Mouse (Mus musculus) liver, embryonic 13.5 days (tissue): Measurements from ENCODE around the gene Atp8a2. TPM values are rescaled to one million over a fixed set of nuclear protein-coding genes. Genes with fewer than 3 reads are reported as not detected.
"Not testable (repeated sequence)": the region's sequence is repeated elsewhere in the genome, so short reads cannot be mapped to it uniquely, and the experiment has no call there.

ENCODE experiments used
- ATAC-seq: fragments of 200-750 bp; cut with Nextera tagmentation; 2 replicates; pipeline ENCODE4 v1.8.0; 2017; ENCODE audit warnings: low read depth, mild to moderate bottlenecking, moderate number of reproducible peaks, moderate library complexity
- DNase-seq: peaks from one replicate; pipeline ENCODE4 v3.0.0; 2022
- H3K27ac ChIP-seq: fragments of 300-500 bp; sonication (generic); 2 replicates; pipeline ENCODE4 v1.5.1; 2015; ENCODE audit warnings: moderate library complexity, mild to moderate bottlenecking, inconsistent platforms
- H3K27me3 ChIP-seq: fragments of 300-500 bp; sonication (generic); 2 replicates; pipeline ENCODE4 v1.6.1; 2015; ENCODE audit warnings: mild to moderate bottlenecking, inconsistent platforms
- H3K36me3 ChIP-seq: fragments of 300-500 bp; sonication (generic); 2 replicates; pipeline ENCODE4 v1.6.1; 2015; ENCODE audit warnings: mild to moderate bottlenecking, inconsistent platforms
- H3K4me1 ChIP-seq: fragments of 300-500 bp; sonication (generic); replicated peaks from 2 replicates; pipeline ENCODE4 v1.6.1; 2015; ENCODE audit warnings: inconsistent platforms
- H3K4me2 ChIP-seq: fragments of 300-500 bp; sonication (generic); 2 replicates; pipeline ENCODE4 v1.6.1; 2015; ENCODE audit warnings: inconsistent platforms, mild to moderate bottlenecking, moderate library complexity
- H3K4me3 ChIP-seq: fragments of 300-500 bp; sonication (generic); replicated peaks from 2 replicates; pipeline ENCODE4 v1.5.1; 2015; ENCODE audit warnings: mild to moderate bottlenecking, inconsistent platforms
- H3K9ac ChIP-seq: fragments of 300-500 bp; sonication (generic); 2 replicates; pipeline ENCODE4 v1.6.1; 2015; ENCODE audit warnings: mild to moderate bottlenecking, inconsistent platforms
- H3K9me3 ChIP-seq: fragments of 300-500 bp; sonication (generic); replicated peaks from 2 replicates; pipeline ENCODE4 v1.6.1; 2016; ENCODE audit warnings: inconsistent platforms
- WGBS: fragments of 180-500 bp; shearing (Covaris S2); methylation state at CpG from one replicate; pipeline ENCODE4 v1.1.7; 2015; ENCODE audit not compliant: insufficient replicate concordance; 5-methylcytosine and 5-hydroxymethylcytosine counted together
- polyA plus RNA-seq: library from polyadenylated mRNA; unstranded; fragments of >200 nt; fragmentation: Nextera tagmentation; extraction: Ambion mirVana; gene quantifications from 2 replicates; pipeline ENCODE4 v1.2.1, GENCODE M21; 2015

Gene Atp8a2
- polyA plus RNA-seq, 1 experiment from 2014 or later, result 1.8 TPM

DNA sequence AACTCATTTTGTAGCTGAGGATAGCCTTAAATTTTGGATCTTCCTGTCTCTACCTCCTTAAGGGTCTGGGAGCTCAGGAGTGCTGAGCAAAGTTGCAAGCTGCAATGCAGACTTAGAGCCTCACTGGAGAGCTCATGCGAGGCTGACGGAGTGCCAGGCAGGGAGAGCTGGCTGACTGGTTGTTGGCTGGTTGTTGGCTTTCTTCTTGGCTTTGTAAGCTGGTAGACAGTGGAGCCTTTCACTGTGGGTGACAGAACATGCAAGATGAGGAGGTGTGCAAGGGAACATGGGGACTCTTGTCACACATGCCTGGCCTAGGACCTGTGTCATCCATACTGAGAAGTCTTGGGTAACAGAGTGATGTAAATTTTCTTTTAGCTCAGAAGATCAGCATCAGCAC is 473.8 kb downstream of the Atp8a2 start:
- DNase-seq, result no peak
- Histone ChIP-seq H3K27me3 (no peaks in the 10 kb centered on the region), H3K36me3 (no peaks in the 10 kb centered on the region), H3K4me3 (no peak overlapping the region), H3K9me3 (no peaks in the 10 kb centered on the region), H3K4me2 (no peak overlapping the region), H3K9ac (no peak overlapping the region), H3K27ac (no peak overlapping the region), H3K4me1 (no peaks in the 10 kb centered on the region)
- whole genome bisulfite sequencing, result 67% methylated on average over 2 of the region's 2 CpGs
- no peak for ATAC-seq

DNA sequence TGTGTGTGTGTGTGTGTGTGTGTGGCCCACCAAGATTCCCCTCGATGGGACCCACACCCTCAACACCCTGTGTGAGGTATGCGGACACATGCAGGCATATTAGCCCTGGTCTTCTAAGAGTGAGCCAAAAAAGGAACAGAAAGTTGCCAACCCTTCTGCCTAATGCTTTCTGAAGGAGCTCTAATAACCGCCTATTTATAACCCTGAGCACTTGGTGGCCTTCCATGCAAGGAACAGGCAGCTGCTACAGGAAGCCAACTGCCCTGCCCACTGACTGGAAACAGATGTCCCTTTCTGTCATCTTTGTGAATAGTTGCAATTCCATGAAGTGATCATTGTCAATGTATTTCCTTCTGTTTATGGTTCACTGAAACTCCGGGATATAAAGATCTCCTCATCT is 475.0 kb downstream of the Atp8a2 start:
- ATAC-seq (no peak), DNase-seq (no peak)
- no peak overlapping the region for H3K4me2 ChIP-seq
- WGBS, result 53% methylated on average over 4 of the region's 4 CpGs
- no peaks in the 10 kb centered on the region for H3K27me3 ChIP-seq
- H3K9ac ChIP-seq, result no peak overlapping the region
- H3K27ac ChIP-seq, result no peak overlapping the region
- no peaks in the 10 kb centered on the region for H3K4me1 ChIP-seq
- H3K4me3 ChIP-seq, result no peak overlapping the region
- no peaks in the 10 kb centered on the region for H3K9me3 ChIP-seq
- H3K36me3 ChIP-seq, result no peaks in the 10 kb centered on the region

DNA sequence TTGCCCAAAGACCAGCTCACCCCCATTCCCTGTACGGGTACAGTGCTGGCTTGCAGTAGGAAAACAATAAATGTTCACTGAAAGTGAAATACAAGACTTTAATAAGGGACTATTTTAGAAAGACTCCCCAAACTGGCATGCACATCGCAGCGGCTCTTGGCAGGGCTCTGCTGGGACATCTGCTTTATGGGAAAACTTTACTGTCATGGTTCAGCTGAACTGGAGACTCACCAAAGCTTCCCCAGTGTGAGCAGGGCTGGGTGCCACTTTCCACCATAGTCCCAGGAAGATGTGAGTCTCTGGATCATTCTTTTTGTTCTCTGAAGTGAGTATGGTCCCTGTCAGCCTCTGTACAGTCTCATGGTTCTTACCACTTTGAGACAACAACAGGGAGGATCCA is 475.6 kb downstream of the Atp8a2 start:
- no peak overlapping the region for H3K27ac ChIP-seq
- DNase-seq (no peak), ATAC-seq (no peak)
- no peaks in the 10 kb centered on the region for H3K27me3 ChIP-seq
- no peak overlapping the region for H3K4me2 ChIP-seq
- no peaks in the 10 kb centered on the region for H3K36me3 ChIP-seq
- H3K4me1 ChIP-seq, result no peaks in the 10 kb centered on the region
- no peaks in the 10 kb centered on the region for H3K9me3 ChIP-seq
- 75% methylated on average over 3 of the region's 3 CpGs for WGBS
- no peak overlapping the region for H3K9ac ChIP-seq
- H3K4me3 ChIP-seq, result no peak overlapping the region

DNA sequence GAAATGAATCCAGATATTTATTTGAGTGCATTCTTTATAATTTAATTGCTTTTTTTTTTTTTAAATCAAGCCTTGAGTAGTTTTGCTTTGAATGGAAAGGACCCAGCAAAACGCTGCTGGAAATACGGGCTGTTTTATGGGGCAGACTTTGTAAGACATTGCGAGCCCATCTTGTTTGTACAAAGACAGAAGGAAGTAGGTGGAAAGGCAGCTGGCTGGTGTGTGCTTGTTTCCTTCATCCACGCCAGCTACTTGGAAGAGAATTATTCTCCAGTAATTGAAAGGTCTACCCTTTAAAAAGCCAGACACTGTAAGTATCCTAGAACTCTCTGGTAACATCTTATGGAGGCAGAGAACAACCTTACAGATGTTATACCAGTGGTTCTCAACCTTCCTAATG is 476.6 kb downstream of the Atp8a2 start:
- ATAC-seq (no peak), DNase-seq (no peak)
- no peak overlapping the region for H3K9ac ChIP-seq
- no peaks in the 10 kb centered on the region for H3K36me3 ChIP-seq
- H3K27ac ChIP-seq, result no peak overlapping the region
- no peaks in the 10 kb centered on the region for H3K4me1 ChIP-seq
- no peaks in the 10 kb centered on the region for H3K9me3 ChIP-seq
- H3K27me3 ChIP-seq, result no peaks in the 10 kb centered on the region
- H3K4me2 ChIP-seq, result no peak overlapping the region
- H3K4me3 ChIP-seq, result no peak overlapping the region
- 70% methylated on average over 4 of the region's 4 CpGs for WGBS

DNA sequence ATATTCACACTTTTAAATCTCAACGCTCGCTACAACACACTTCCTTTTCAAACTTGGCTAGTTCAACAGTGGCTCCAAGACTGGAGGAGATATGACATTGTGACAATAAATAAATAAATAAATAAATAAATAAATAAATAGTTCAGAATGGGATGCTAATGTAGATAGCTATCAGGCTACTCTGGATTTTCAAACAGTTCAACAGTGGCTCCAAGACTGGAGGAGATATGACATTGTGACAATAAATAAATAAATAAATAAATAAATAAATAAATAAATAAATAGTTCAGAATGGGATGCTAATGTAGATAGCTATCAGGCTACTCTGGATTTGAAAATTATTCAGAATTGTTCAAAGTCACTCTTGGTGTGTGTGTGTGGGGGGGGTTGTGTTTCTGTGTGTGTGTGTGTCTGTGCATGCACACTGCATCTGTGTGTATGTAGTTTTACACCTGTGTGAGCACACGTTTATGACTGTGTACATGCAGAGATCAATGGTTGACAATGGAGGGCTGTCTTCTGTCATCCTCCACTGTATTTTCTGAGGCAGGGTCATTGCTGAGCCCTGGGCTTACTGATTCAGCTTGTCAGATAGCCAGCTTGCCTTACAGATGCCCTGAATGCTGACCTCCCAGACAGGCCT is 480.4 kb downstream of the Atp8a2 start:
- H3K4me3 ChIP-seq, H3K36me3 ChIP-seq, H3K27ac ChIP-seq, H3K9me3 ChIP-seq, ATAC-seq, H3K4me1 ChIP-seq, H3K9ac ChIP-seq, H3K27me3 ChIP-seq, H3K4me2 ChIP-seq, DNase-seq: not testable (repeated sequence)
- 54% methylated on average over 3 of the region's 3 CpGs for WGBS

DNA sequence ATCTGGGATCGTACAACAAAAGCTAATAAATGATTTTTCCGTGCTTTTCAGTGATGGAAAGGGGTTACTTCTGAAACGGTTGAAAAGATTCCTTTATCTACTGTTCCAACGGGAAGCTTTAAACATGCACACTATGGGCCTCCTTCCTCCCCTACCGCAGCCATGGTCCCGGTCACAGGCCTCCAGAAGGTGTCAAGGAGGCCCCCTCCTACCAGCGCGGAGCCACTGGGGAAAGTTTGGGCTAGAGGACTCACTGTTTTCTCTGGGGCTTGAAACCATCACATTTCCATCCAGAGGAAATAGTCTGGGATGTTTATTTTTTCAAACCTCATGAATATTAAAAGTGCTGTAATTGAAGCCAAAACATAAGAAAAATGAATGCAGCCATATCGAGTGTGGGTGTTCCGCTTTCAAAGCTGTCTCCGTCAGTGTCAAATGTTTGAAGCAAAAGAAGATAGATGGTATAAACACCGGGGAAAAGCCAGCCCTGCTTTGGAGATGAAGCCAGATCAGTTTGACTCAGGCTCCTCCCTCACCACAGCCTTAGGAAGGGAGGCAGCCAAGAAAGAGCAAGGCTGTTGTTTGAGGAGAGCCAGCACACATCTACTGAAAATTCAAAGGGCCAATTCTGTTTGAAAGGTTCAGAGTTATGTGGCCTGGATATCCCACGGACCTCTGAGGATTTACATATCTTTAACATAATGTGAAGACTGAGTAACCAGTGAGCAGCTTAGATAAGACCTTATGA is 481.1 kb downstream of the Atp8a2 start:
- no peak for ATAC-seq
- 49% methylated on average over 13 of the region's 13 CpGs for WGBS
- H3K27me3 ChIP-seq, result no peaks in the 10 kb centered on the region
- no peak overlapping the region for H3K27ac ChIP-seq
- no peaks in the 10 kb centered on the region for H3K36me3 ChIP-seq
- no peaks in the 10 kb centered on the region for H3K9me3 ChIP-seq
- no peak overlapping the region for H3K4me3 ChIP-seq
- H3K4me1 ChIP-seq, result no peaks in the 10 kb centered on the region
- H3K9ac ChIP-seq, result no peak overlapping the region
- H3K4me2 ChIP-seq, result no peak overlapping the region
- no peak for DNase-seq

GRCm38 (mm10) chr14:59709505-59710335 is 487.3 kb downstream of the Atp8a2 start:
- no peak overlapping the region for H3K9ac ChIP-seq
- H3K27me3 ChIP-seq, result no peaks in the 10 kb centered on the region
- no peak overlapping the region for H3K27ac ChIP-seq
- no peak overlapping the region for H3K4me2 ChIP-seq
- ATAC-seq (no peak), DNase-seq (no peak)
- no peaks in the 10 kb centered on the region for H3K9me3 ChIP-seq
- H3K36me3 ChIP-seq, result no peaks in the 10 kb centered on the region
- WGBS, result 63% methylated on average over 3 of the region's 3 CpGs
- no peaks in the 10 kb centered on the region for H3K4me1 ChIP-seq
- no peak overlapping the region for H3K4me3 ChIP-seq

- ATAC-seq, result no peak
Observed at GRCm38 (mm10) chr14:59708009-59708408, 489.0 kb downstream of the Atp8a2 start.

GRCm38 (mm10) chr14:59705326-59706058 is 491.5 kb downstream of the Atp8a2 start:
- Histone ChIP-seq H3K27ac (no peak overlapping the region), H3K4me1 (no peaks in the 10 kb centered on the region), H3K27me3 (no peaks in the 10 kb centered on the region), H3K4me2 (no peak overlapping the region), H3K9ac (no peak overlapping the region), H3K4me3 (no peak overlapping the region), H3K36me3 (no peaks in the 10 kb centered on the region), H3K9me3 (no peaks in the 10 kb centered on the region)
- DNase-seq, result no peak
- WGBS, result 75% methylated on average over 13 of the region's 13 CpGs
- no peak for ATAC-seq

More at GRCm38 (mm10) chr14:59708009-59708408, 489.0 kb downstream of the Atp8a2 start:
- Histone ChIP-seq H3K27me3 (no peaks in the 10 kb centered on the region), H3K9me3 (no peaks in the 10 kb centered on the region), H3K4me2 (no peak overlapping the region), H3K27ac (no peak overlapping the region), H3K4me3 (no peak overlapping the region), H3K4me1 (no peaks in the 10 kb centered on the region), H3K9ac (no peak overlapping the region), H3K36me3 (no peaks in the 10 kb centered on the region)
- WGBS, result 70% methylated on average over 7 of the region's 7 CpGs
- DNase-seq, result no peak

DNA sequence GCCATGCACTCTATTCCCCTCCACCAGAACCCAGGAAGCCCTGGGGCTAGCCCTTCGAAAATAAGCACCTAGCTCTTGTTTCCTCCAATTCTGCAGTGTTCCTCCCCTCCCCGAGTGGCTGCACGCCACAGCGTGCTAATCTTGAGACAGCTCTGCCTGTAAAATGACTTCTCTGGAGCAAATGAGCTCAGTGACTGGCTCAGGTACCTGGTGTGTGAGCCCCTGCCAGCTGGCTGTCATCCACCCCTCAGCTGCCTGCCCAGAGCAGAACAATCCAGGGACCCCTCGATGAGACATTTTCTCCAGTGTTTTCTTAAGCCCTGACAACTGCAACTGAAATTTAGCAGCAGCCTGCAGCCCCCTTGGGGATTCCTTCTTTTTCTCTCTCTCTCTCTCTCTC is 495.5 kb downstream of the Atp8a2 start:
- no peak for DNase-seq
- Histone ChIP-seq H3K27ac (no peak overlapping the region), H3K9me3 (no peaks in the 10 kb centered on the region), H3K4me2 (no peak overlapping the region), H3K27me3 (no peaks in the 10 kb centered on the region), H3K36me3 (no peaks in the 10 kb centered on the region), H3K4me1 (no peaks in the 10 kb centered on the region), H3K4me3 (no peak overlapping the region), H3K9ac (no peak overlapping the region)
- no peak for ATAC-seq
- WGBS, result 44% methylated on average over 5 of the region's 5 CpGs

DNA sequence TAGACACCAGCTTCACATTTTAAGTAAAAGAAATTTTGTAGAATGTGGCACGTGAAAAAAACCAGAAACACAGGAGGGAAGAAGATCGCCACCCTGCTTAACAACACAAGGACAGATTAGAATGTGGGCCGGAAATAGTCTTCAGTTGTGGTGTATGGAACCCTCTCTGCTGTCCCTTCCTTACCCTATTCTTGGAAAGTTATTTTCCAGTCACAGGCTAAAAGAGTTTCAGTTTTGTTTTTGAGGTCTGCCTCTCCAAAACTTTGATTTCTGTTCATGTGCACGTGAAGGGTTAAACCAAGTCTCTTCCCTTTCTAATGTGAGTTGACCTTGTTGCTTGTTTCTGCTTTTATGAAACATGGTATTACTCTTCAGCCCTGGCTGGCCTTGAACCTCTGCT is 501.8 kb downstream of the Atp8a2 start:
- Histone ChIP-seq H3K4me2 (no peak overlapping the region), H3K4me3 (no peak overlapping the region), H3K27ac (no peak overlapping the region), H3K9me3 (no peaks in the 10 kb centered on the region), H3K9ac (no peak overlapping the region), H3K36me3 (no peaks in the 10 kb centered on the region), H3K27me3 (no peaks in the 10 kb centered on the region), H3K4me1 (no peaks in the 10 kb centered on the region)
- no peak for ATAC-seq
- DNase-seq, result no peak
- WGBS, result 54% methylated on average over 4 of the region's 4 CpGs
